Mouse (Mus musculus): ENCODE data around the gene Defa20.
"Not testable (repeated sequence)": the region's sequence is repeated elsewhere in the genome, so short reads cannot be mapped to it uniquely, and the experiment has no call there.

DNA sequence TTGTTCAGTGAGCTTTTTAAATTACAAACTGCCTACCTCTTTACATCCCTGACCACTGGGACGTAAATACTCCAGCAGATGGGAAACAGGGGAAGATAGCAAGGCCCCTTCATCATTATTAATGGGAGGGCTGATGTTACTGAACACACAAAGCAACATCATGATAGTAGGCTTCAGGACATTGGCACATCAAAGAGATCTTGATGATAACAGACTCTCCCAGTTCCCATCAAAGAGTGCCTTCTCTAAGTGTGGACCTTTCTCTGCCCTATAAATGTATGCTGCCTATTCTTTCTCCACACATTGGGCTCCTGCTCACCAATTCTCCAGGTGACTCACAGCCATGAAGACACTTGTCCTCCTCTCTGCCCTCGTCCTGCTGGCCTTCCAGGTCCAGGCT lies at the start of gene Defa20:
- not testable (repeated sequence) for TF ChIP-seq CTCF (IDR thresholded peaks at IDR 0.05; ENCODE audit: control insufficient read depth, insufficient read depth, insufficient replicate concordance, low read depth, low read length); POLR2A (IDR thresholded peaks at IDR 0.05; ENCODE audit: control insufficient read depth, low read depth, low read length)

Measured in testis, adult 2 months (tissue).